Mouse (Mus musculus): ENCODE data around the gene Slc2a9.
A peak's percentile ranks its signal among the peaks of the same experiment; 100 is the strongest.

Gene Slc2a9

DNA sequence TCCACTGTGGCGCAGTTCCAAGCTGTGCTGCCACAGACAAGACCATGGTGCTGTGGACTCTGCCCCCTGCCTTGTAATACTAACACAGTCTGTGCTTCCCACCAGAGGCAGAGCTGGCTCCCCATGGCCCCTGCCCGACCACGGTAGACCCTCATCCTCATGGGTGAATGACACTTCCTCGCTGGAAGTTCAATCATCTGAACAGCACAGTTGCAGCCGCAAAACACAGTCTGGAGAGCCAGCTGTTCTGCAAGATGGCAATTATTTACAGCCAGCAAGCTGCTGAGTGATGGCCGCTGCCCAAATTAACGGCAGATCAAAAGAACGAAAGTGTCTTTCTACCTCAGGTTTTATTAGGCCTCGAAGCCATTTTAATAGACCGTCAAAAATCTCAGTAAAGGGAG is 114.5 kb downstream of the Slc2a9 start:
- no peak for DNase-seq (ENCODE audit: extremely low read depth, low read depth)

DNA sequence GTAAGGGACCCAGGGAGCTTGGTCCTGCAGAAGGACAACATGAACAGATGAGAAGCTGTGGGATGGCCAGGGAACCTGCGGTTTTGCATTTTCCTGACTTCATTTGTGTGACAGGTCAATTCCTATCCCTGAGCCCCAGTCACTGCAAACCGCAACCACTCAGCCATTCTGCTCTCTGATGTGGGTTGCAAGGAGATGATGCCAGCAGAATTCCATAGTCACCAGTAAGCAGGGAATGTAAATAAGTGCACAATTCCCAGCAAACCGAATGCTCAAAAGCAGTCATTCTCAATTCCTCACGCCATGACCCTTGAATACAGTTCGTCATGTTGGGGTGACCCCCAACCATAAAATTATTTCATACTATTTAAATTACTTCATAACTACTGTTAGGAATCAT is 123.0 kb downstream of the Slc2a9 start:
- DNase-seq (ENCODE audit: extremely low read depth, low read depth): no peak

GRCm38 (mm10) chr5:38372369-38372768 is 130.6 kb downstream of the Slc2a9 start:
- DNase-seq (ENCODE audit: extremely low read depth, low read depth): no peak

- no peak for DNase-seq (ENCODE audit: extremely low read depth, low read depth)
Observed at GRCm38 (mm10) chr5:38371308-38371707, 131.6 kb downstream of the Slc2a9 start.

GRCm38 (mm10) chr5:38366650-38367470 is 136.1 kb downstream of the Slc2a9 start:
- DNase-seq (ENCODE audit: extremely low read depth, low read depth): no peak

DNA sequence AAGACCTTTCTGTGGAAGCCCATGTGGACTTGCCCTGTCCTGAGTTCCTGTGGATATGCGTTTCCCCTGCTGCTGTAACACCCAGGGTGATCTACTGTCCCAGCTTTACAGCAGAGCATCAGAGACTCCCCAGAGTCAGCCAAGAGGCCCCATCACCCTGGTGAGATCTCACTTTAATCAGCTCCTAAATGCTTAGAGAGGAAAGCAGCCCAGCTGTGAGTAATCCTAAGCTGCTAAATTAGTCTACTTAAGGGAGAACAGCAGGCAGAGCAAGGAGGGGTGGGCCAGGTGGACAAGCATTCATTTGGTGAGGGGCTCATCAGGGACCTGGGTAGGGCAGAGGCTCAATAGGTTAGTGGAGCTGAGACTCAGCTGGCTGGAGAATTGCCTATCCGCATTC is 137.4 kb downstream of the Slc2a9 start:
- DNase-seq (ENCODE audit: extremely low read depth, low read depth): no peak

GRCm38 (mm10) chr5:38364396-38364795 is 138.5 kb downstream of the Slc2a9 start:
- no peak for DNase-seq (ENCODE audit: extremely low read depth, low read depth)

- no peak for DNase-seq (ENCODE audit: extremely low read depth, low read depth)
Observed at GRCm38 (mm10) chr5:38359716-38360115, 143.2 kb downstream of the Slc2a9 start.

- no peak for DNase-seq (ENCODE audit: extremely low read depth, low read depth)
Observed at GRCm38 (mm10) chr5:38356927-38357326, 146.0 kb downstream of the Slc2a9 start.

- no peak for DNase-seq (ENCODE audit: extremely low read depth, low read depth)
Observed at GRCm38 (mm10) chr5:38350351-38350929, 152.5 kb downstream of the Slc2a9 start.

DNA sequence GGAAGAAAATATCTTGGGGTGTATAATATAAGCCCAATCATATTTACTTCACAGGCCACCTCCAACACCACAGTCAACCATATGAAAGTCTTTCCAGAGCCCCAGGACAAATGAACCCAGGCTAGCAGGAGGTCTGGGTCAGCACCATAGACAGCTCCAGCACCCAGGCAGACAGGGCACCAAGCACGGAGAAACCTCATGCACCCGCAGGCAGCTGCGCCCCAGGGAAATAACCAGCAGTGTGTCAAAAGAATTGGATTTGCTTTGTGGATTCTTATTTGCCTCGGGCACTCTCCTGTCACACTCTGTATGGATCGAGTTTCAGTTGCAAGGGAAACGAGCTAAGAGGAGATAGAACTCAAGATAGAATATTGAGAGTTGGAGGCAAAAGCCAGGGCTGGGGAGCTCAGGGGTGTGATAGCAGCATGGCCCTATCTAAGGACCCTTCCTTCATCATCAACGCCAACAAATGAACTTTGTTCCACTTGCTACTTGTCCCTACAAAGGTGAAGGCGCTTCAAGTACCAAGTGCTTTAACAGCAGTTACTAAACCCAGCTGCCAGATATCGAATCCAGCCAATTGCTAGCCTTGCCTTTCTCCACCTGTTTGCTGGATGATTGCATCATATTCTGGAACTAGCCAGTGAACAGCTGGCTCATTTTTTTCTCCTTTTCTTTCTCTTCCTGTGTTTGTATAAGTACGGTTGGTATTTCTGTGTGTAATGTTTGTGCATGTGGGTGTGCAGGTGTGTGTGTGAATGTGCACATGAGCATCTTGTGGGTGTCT is 156.1 kb downstream of the Slc2a9 start:
- DNase-seq (ENCODE audit: extremely low read depth, low read depth): no peak

GRCm38 (mm10) chr5:38343101-38343500 is 159.8 kb downstream of the Slc2a9 start:
- DNase-seq (ENCODE audit: extremely low read depth, low read depth): no peak

GRCm38 (mm10) chr5:38334582-38334981 is 168.4 kb downstream of the Slc2a9 start:
- DNase-seq (ENCODE audit: extremely low read depth, low read depth): no peak

- DNase-seq (ENCODE audit: extremely low read depth, low read depth): no peak
Observed at GRCm38 (mm10) chr5:38333381-38333780, 169.6 kb downstream of the Slc2a9 start.

- DNase-seq (ENCODE audit: extremely low read depth, low read depth): no peak
Observed at GRCm38 (mm10) chr5:38318966-38319786, 183.8 kb downstream of the Slc2a9 start, which contains the start of gene Drd5. Gene Drd5 (plus strand): TSS chr5:38319367.

- DNase-seq (ENCODE audit: extremely low read depth, low read depth): no peak
Observed at GRCm38 (mm10) chr5:38309795-38310194, 193.1 kb downstream of the Slc2a9 start.

DNA sequence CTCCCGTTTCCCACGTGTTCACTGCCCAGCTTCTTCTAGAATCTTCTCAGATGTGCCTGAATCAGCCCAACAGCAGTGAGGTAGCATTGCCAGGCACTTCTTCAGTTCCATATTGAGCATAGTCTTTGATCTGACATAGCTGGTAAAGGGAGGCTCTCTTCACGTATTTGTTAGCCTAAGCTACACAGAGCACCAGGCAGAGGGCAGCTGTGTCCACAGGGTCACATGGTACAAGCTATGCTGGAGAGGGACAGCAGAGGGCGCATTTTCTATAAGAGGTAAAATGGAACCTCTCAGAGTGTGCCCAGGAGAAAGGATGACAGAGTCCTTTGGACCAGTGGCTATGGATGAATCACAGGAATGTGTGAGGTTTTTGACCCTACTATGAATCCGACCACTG is 194.1 kb downstream of the Slc2a9 start:
- peak; percentile 43 for DNase-seq (ENCODE audit: extremely low read depth, low read depth)

DNA sequence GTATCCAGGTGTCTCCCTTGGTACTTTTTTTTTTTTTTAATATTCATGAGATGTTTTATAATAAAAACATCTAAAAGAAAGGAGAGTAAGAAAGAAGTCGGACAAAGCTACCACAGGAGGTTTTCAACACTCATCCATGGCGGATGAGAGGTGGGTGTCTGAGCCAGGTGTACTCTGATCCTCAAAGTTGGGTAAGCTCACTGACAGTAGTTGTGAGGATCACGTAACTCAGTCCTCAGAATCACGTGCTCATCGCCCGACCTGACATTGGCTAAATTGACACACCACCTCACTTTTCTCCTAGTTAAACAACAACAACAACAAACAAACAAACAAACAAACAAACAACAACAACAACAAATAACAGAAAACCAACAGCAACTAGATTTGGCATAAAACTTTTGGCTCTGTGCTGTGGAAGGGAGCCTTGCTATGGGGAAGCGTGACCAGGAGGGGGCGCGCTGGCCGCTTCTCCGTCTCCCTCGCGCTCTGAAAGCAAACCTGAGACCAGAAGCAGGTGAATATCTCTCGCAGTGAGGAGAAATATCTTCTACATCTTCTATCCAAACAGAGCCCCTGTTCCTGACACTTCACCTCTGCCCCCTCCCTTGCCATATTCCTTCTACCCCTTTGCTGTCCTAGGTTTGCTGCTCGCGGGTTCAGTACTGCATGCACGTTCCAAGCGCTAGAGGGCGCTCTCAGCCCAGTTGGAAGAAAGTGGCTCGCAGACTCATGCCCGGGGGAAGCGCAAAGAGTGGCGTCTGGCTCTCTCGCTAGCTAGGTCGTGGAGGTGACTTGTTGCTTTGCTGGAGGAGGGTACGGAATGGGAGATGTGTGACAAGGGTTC is 195.5 kb downstream of the Slc2a9 start:
- peak; percentile 68 for DNase-seq (ENCODE audit: extremely low read depth, low read depth)

- no peak for DNase-seq (ENCODE audit: extremely low read depth, low read depth)
Observed at GRCm38 (mm10) chr5:38305241-38305640, 197.7 kb downstream of the Slc2a9 start.

- DNase-seq (ENCODE audit: extremely low read depth, low read depth): no peak
Observed at GRCm38 (mm10) chr5:38302651-38303050, 200.3 kb downstream of the Slc2a9 start.

Measured in MEL-GATA-1-ER (cell line).